Mouse (Mus musculus) stomach, embryonic 16.5 days (tissue): ENCODE results near the gene Adgrg6. TPM values are rescaled to one million over a fixed set of nuclear protein-coding genes. Genes with fewer than 3 reads are reported as not detected.
A peak's percentile ranks its signal among the peaks of the same experiment; 100 is the strongest.

ENCODE experiments used
- ATAC-seq: fragments of 200-750 bp; cut with Nextera tagmentation; 2 replicates; pipeline ENCODE4 v1.8.0; 2017; ENCODE audit warnings: moderate number of reproducible peaks, moderate TSS enrichment; ENCODE audit not compliant: insufficient read depth, low FRiP score
- H3K27ac ChIP-seq: fragments of 300-500 bp; sonication (generic); 2 replicates; pipeline ENCODE4 v1.5.1; 2014; ENCODE audit warnings: low read length
- H3K27me3 ChIP-seq: fragments of 300-500 bp; sonication (generic); 2 replicates; pipeline ENCODE4 v1.6.1; 2014; ENCODE audit warnings: low read length, control low read depth, mixed read lengths; ENCODE audit not compliant: control insufficient read depth, insufficient read depth
- H3K36me3 ChIP-seq: fragments of 300-500 bp; sonication (generic); 2 replicates; pipeline ENCODE4 v1.6.1; 2014; ENCODE audit warnings: low read length; ENCODE audit not compliant: control insufficient read depth, insufficient read depth
- H3K4me1 ChIP-seq: fragments of 300-500 bp; sonication (generic); 2 replicates; pipeline ENCODE4 v1.6.1; 2014; ENCODE audit warnings: low read length, control low read depth, mixed read lengths; ENCODE audit not compliant: control insufficient read depth, insufficient read depth
- H3K4me2 ChIP-seq: fragments of 300-500 bp; sonication (generic); 2 replicates; pipeline ENCODE4 v1.6.1; 2014; ENCODE audit warnings: low read depth, low read length, mixed read lengths
- H3K4me3 ChIP-seq: fragments of 300-500 bp; sonication (generic); replicated peaks from 2 replicates; pipeline ENCODE4 v1.5.1; 2014; ENCODE audit warnings: mild to moderate bottlenecking, low read length
- H3K9ac ChIP-seq: fragments of 300-500 bp; sonication (generic); 2 replicates; pipeline ENCODE4 v1.6.1; 2014; ENCODE audit warnings: low read length
- H3K9me3 ChIP-seq: fragments of 300-500 bp; sonication (generic); replicated peaks from 2 replicates; pipeline ENCODE4 v1.6.1; 2016; ENCODE audit warnings: low read length, control low read depth; ENCODE audit not compliant: control insufficient read depth
- WGBS: fragments of 180-500 bp; shearing (Covaris S2); extraction: QIAGEN DNeasy Blood & Tissue Kit; methylation state at CpG from one replicate; pipeline ENCODE4 v1.1.7; 2014; 5-methylcytosine and 5-hydroxymethylcytosine counted together
- polyA plus RNA-seq: library from polyadenylated mRNA; unstranded; fragments of >200 nt; fragmentation: Nextera tagmentation; extraction: Ambion mirVana; gene quantifications from 2 replicates; pipeline ENCODE4 v1.2.1, GENCODE M21; 2015

The Adgrg6 gene
- polyA plus RNA-seq = 4.1 and 6.3 TPM in 2 replicates

GRCm38 (mm10) chr10:14544941-14545717 is at the start of gene Adgrg6:
TSS of gene Adgrg6 (minus strand) at chr10:14545659.
- under 1% methylated on average over 81 of the region's 81 CpGs for WGBS
- Histone ChIP-seq H3K27me3 (no peaks in the 10 kb centered on the region; the same call in 1 of the 2 replicates), H3K4me1 (no peaks in the 10 kb centered on the region), H3K9me3 (no peaks in the 10 kb centered on the region; the same call in 1 of the 2 replicates), H3K27ac (peak within 1 kb of the TSS; percentile 41; the same call in 1 of the 2 replicates), H3K36me3 (no peaks in the 10 kb centered on the region), H3K4me2 (peak within 1 kb of the TSS; percentile 100), H3K4me3 (peak within 1 kb of the TSS; percentile 79), H3K9ac (peak within 1 kb of the TSS; percentile 81)
- ATAC-seq = peak; percentile 87

DNA sequence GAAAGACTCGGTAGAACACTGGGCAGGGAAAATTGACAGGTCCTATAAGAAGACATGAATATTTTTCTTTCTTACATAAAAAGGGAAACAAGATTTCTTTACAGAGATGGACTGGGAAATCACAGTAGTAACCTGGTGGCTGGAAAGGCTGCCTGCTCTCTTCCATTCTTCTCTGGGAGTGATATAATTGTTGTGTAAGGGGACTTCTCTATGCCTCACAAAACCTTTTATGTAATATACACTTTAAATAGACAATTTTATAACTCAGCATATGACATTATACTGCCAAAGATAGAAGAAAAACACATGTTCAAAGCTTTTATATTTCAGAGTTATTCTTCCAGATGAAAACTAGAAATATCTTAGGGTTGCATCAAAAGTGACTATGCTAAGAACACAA is 46.8 kb upstream of the Adgrg6 start:
- H3K27ac ChIP-seq = no peak overlapping the region
- no peak overlapping the region for H3K4me3 ChIP-seq
- no peaks in the 10 kb centered on the region for H3K27me3 ChIP-seq
- 90% methylated on average over 1 of the region's 1 CpGs for WGBS
- H3K9ac ChIP-seq = no peak overlapping the region
- no peak for ATAC-seq
- no peaks in the 10 kb centered on the region for H3K36me3 ChIP-seq
- no peak overlapping the region for H3K4me2 ChIP-seq
- no peaks in the 10 kb centered on the region for H3K9me3 ChIP-seq
- no peaks in the 10 kb centered on the region for H3K4me1 ChIP-seq

GRCm38 (mm10) chr10:14590816-14591215 is 45.4 kb upstream of the Adgrg6 start:
- H3K36me3 ChIP-seq = no peaks in the 10 kb centered on the region
- H3K9ac ChIP-seq = no peak overlapping the region
- no peak for ATAC-seq
- H3K27me3 ChIP-seq = no peaks in the 10 kb centered on the region
- no peak overlapping the region for H3K4me2 ChIP-seq
- no peaks in the 10 kb centered on the region for H3K4me1 ChIP-seq
- H3K4me3 ChIP-seq = no peak overlapping the region
- no peak overlapping the region for H3K27ac ChIP-seq
- 86% methylated on average over 2 of the region's 2 CpGs for WGBS
- no peaks in the 10 kb centered on the region for H3K9me3 ChIP-seq

DNA sequence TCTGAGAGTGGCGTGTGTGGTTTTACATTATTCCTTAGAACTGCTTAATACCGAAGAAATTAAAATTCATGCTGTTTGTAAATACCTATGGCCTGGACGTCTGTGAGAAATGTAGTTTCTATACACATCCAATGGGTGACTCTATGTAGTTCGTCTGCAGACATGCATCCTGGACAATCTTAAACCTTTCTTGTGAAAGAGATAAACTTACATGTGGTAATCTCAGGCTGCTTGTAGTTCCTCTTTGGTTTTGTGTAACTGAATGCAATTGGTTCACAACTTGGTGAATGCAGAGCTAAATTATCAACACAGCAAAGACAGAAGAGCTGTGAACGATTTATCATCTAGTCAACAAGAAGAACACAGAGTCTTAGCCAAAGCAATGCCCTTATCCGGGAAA is 44.2 kb upstream of the Adgrg6 start:
- WGBS = 82% methylated on average over 6 of the region's 6 CpGs
- H3K9ac ChIP-seq = no peak overlapping the region
- no peak overlapping the region for H3K4me3 ChIP-seq
- no peak for ATAC-seq
- H3K4me1 ChIP-seq = no peaks in the 10 kb centered on the region
- H3K9me3 ChIP-seq = no peaks in the 10 kb centered on the region
- H3K4me2 ChIP-seq = no peak overlapping the region
- no peaks in the 10 kb centered on the region for H3K27me3 ChIP-seq
- no peak overlapping the region for H3K27ac ChIP-seq
- no peaks in the 10 kb centered on the region for H3K36me3 ChIP-seq

- no peaks in the 10 kb centered on the region for H3K4me1 ChIP-seq
- no peak overlapping the region for H3K4me3 ChIP-seq
- ATAC-seq = no peak
- no peak overlapping the region for H3K4me2 ChIP-seq
- H3K27me3 ChIP-seq = no peaks in the 10 kb centered on the region
- no peaks in the 10 kb centered on the region for H3K36me3 ChIP-seq
- no peak overlapping the region for H3K27ac ChIP-seq
- H3K9ac ChIP-seq = no peak overlapping the region
- WGBS = 94% methylated on average over 1 of the region's 1 CpGs
- H3K9me3 ChIP-seq = no peaks in the 10 kb centered on the region
Observed at GRCm38 (mm10) chr10:14583496-14583895, 38.0 kb upstream of the Adgrg6 start.

DNA sequence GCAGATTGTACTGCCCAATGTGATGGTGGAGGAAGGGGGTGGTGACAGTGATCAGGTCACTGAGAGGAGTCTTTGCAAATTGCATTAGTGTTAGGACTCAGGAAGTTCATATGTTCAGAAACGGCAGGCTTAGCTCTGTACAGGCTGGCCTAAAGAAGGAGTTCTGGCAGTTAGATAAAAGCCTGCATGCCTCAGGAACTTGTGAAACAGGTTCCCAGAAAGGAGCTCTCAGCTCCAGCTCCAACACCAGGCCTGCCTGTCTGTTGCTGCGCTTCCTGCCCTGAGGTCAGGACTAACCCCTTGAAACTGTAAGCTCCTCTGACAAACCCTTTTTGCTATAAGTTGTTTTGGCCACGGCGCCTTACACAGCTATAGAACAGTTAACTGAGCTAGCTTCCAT is 28.8 kb upstream of the Adgrg6 start:
- no peaks in the 10 kb centered on the region for H3K4me1 ChIP-seq
- no peak overlapping the region for H3K4me3 ChIP-seq
- no peaks in the 10 kb centered on the region for H3K27me3 ChIP-seq
- H3K9ac ChIP-seq = no peak overlapping the region
- H3K9me3 ChIP-seq = no peaks in the 10 kb centered on the region
- peak; percentile 85 for ATAC-seq
- H3K27ac ChIP-seq = peak overlapping the region; percentile 39
- WGBS = 63% methylated on average over 4 of the region's 4 CpGs
- no peak overlapping the region for H3K4me2 ChIP-seq
- H3K36me3 ChIP-seq = no peaks in the 10 kb centered on the region

- no peaks in the 10 kb centered on the region for H3K27me3 ChIP-seq
- no peak overlapping the region for H3K27ac ChIP-seq
- no peaks in the 10 kb centered on the region for H3K36me3 ChIP-seq
- no peaks in the 10 kb centered on the region for H3K9me3 ChIP-seq
- no peak overlapping the region for H3K9ac ChIP-seq
- H3K4me3 ChIP-seq = no peak overlapping the region
- no peak for ATAC-seq
- H3K4me2 ChIP-seq = no peak overlapping the region
- no peaks in the 10 kb centered on the region for H3K4me1 ChIP-seq
Observed at GRCm38 (mm10) chr10:14571143-14571542, 25.7 kb upstream of the Adgrg6 start.

GRCm38 (mm10) chr10:14570616-14571015 is 25.2 kb upstream of the Adgrg6 start:
- Histone ChIP-seq H3K9ac (no peak overlapping the region), H3K27me3 (no peaks in the 10 kb centered on the region), H3K4me3 (no peak overlapping the region), H3K4me2 (no peak overlapping the region), H3K4me1 (no peaks in the 10 kb centered on the region), H3K36me3 (no peaks in the 10 kb centered on the region), H3K27ac (no peak overlapping the region), H3K9me3 (no peaks in the 10 kb centered on the region)
- ATAC-seq = no peak
- 13% methylated on average over 2 of the region's 2 CpGs for WGBS

DNA sequence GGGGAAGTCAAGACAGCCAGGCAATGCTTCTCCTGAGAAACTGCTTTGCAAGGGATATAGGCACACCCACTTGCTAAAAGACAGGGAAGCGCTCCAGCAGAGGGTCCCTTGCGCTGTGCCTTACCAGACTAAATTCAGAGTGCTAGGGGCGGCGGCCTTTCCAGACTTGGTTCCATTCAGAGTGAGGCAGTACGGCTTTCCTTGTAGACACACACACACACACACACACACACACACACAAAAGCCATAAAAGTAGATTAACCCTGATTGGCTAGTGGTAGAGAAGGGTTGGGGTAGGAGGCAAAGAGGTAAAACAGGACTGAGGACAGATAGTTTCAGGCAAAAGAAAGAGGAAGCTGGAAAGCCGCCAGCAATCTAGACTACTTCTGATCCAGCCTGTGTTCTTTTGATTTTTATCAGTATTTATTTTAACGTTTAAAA is 672 bp upstream of the Adgrg6 start:
- Histone ChIP-seq H3K27me3 (no peaks in the 10 kb centered on the region; the same call in 1 of the 2 replicates), H3K9ac (no peak overlapping the region), H3K4me3 (peak overlapping the region; percentile 79), H3K9me3 (no peaks in the 10 kb centered on the region; the same call in 1 of the 2 replicates), H3K4me1 (no peaks in the 10 kb centered on the region), H3K27ac (no peak overlapping the region), H3K36me3 (no peaks in the 10 kb centered on the region), H3K4me2 (peak overlapping the region; percentile 100)
- peak; percentile 74; the same call in 1 of the 2 replicates for ATAC-seq
- 34% methylated on average over 7 of the region's 7 CpGs for WGBS
